Mouse (Mus musculus): ENCODE results near the gene 4930558K02Rik.

The 4930558K02Rik gene

GRCm38 (mm10) chr1:161979536-161979935 lies at the start of gene 4930558K02Rik:
Gene 4930558K02Rik, minus strand, starts transcription at chr1:161979636.
- DNase-seq (ENCODE audit: low spot score) = no peak

GRCm38 (mm10) chr1:162023681-162024270 lies 44.3 kb upstream of the 4930558K02Rik start:
- DNase-seq (ENCODE audit: low spot score) = no peak

- DNase-seq (ENCODE audit: low spot score) = no peak
These were observed 41.3 kb upstream of the 4930558K02Rik start for GRCm38 (mm10) chr1:162020766-162021165.

- DNase-seq (ENCODE audit: low spot score) = no peak
These were observed 40.9 kb upstream of the 4930558K02Rik start for GRCm38 (mm10) chr1:162020303-162020731.

- no peak for DNase-seq (ENCODE audit: low spot score)
These were observed 39.2 kb upstream of the 4930558K02Rik start for GRCm38 (mm10) chr1:162018601-162018977.

GRCm38 (mm10) chr1:162017975-162018600 lies 38.7 kb upstream of the 4930558K02Rik start:
- DNase-seq (ENCODE audit: low spot score) = no peak

GRCm38 (mm10) chr1:162016982-162017381 lies 37.5 kb upstream of the 4930558K02Rik start:
- DNase-seq (ENCODE audit: low spot score) = no peak

GRCm38 (mm10) chr1:162015247-162015862 lies 35.9 kb upstream of the 4930558K02Rik start:
- no peak for DNase-seq (ENCODE audit: low spot score)

- no peak for DNase-seq (ENCODE audit: low spot score)
These were observed 34.1 kb upstream of the 4930558K02Rik start for GRCm38 (mm10) chr1:162013561-162013960.

GRCm38 (mm10) chr1:162011523-162012245 lies 32.2 kb upstream of the 4930558K02Rik start:
- no peak for DNase-seq (ENCODE audit: low spot score)

GRCm38 (mm10) chr1:162009086-162009485 lies 29.6 kb upstream of the 4930558K02Rik start:
- no peak for DNase-seq (ENCODE audit: low spot score)

- DNase-seq (ENCODE audit: low spot score) = no peak
These were observed 29.2 kb upstream of the 4930558K02Rik start for GRCm38 (mm10) chr1:162008631-162009067.

- DNase-seq (ENCODE audit: low spot score) = no peak
These were observed 28.8 kb upstream of the 4930558K02Rik start for GRCm38 (mm10) chr1:162008208-162008607.

- DNase-seq (ENCODE audit: low spot score) = no peak
These were observed 26.7 kb upstream of the 4930558K02Rik start for GRCm38 (mm10) chr1:162006109-162006508.

- peak; percentile 58 for DNase-seq (ENCODE audit: low spot score)
These were observed 25.7 kb upstream of the 4930558K02Rik start for GRCm38 (mm10) chr1:162004821-162005770.

GRCm38 (mm10) chr1:162004518-162004780 lies 25.0 kb upstream of the 4930558K02Rik start:
- DNase-seq (ENCODE audit: low spot score) = no peak

GRCm38 (mm10) chr1:162003729-162004517 lies 24.5 kb upstream of the 4930558K02Rik start:
- DNase-seq (ENCODE audit: low spot score) = no peak

GRCm38 (mm10) chr1:162001328-162001727 lies 21.9 kb upstream of the 4930558K02Rik start:
- no peak for DNase-seq (ENCODE audit: low spot score)

- no peak for DNase-seq (ENCODE audit: low spot score)
These were observed 20.5 kb upstream of the 4930558K02Rik start for GRCm38 (mm10) chr1:161999882-162000371.

GRCm38 (mm10) chr1:161999338-161999737 lies 19.9 kb upstream of the 4930558K02Rik start:
- no peak for DNase-seq (ENCODE audit: low spot score)

- no peak for DNase-seq (ENCODE audit: low spot score)
These were observed 19.3 kb upstream of the 4930558K02Rik start for GRCm38 (mm10) chr1:161998781-161999180.

All from urinary bladder, postnatal 14 days (tissue).